Mouse (Mus musculus): ENCODE measurements around the gene Nlrp9c. TPM values are rescaled to one million over a fixed set of nuclear protein-coding genes. Genes with fewer than 3 reads are reported as not detected.

Gene Nlrp9c
- polyA plus RNA-seq (2012; fragmentation: generic; extraction: Trizol): not detected

DNA sequence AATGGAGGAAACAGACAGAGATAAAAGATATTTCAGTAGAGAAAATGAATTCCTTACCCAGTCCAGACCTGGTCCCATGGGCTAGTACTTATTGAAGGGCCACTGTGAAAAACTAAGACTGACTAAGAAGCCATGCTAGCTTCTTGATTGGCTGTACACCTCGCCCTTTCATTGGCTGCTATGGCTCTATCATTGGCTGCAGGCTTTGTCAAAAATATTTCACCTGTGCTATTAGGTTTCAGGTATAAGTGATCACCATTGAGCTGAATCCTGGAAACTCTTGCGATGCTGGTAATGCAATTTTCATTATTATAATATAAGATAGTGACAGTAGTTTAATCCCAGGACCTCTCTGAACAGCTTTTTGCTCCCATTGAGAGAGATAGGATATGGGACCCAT is at the start of gene Nlrp9c:
Gene Nlrp9c, minus strand, starts transcription at position 101 of the 400 bp plus-strand sequence.

DNA sequence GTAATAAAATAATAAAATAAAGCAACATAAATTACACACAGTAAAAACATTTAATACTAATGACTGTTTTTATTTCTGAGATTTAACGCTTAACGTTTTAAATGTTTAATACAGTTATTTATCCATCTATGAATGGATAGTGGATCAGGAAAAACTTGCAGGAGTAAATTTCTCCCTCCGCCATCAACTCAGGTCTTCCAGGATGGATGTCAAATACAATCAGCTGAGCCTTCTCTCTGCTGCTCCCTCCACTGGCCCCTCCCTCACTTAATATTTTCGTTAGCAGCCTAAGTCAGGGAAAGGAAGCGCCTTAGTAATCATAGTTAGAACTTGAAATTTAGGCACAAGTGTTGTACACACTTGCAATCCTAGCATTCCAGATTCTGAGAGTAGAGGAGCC is 31.3 kb upstream of the Nlrp9c start, which contains the start of gene Nlrp4a:
Gene Nlrp4a, plus strand, starts transcription at position 301 of the 400 bp plus-strand sequence.

DNA sequence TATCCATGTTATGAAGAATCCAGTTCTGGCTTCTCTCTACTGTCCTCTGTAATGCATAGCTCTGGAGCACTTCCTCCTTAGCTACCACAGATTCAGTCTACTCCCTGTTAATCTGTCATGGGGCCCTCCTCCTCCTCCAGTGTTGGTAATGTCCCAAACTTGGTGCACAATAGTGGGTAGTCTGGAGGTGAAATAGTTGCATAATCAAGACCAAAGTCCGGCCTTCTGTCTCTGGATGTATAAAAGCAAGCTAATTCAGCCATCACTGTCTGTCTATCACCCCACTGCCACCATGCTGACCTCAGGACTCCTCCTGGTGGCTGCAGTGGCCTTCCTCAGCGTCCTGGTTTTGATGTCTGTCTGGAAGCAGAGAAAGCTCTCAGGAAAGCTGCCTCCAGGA is 96.6 kb downstream of the Nlrp9c start, which contains the start of gene Cyp2a4:
Gene Cyp2a4, plus strand, starts transcription at position 244 of the 400 bp plus-strand sequence.

Other genes with a start within 250 kb of the Nlrp9c start
- not detected for gene Cyp2b9, start 230.3 kb downstream of the Nlrp9c start, polyA plus RNA-seq (2012; fragmentation: generic; extraction: Trizol)
- gene Vmn1r184, start 143.4 kb downstream of the Nlrp9c start, polyA plus RNA-seq (2012; fragmentation: generic; extraction: Trizol): not detected
- gene Cyp2a4, start 96.5 kb downstream of the Nlrp9c start, polyA plus RNA-seq (2012; fragmentation: generic; extraction: Trizol): not detected
- not detected for gene Nlrp4a, start 31.4 kb upstream of the Nlrp9c start, polyA plus RNA-seq (2012; fragmentation: generic; extraction: Trizol)
- not detected for gene Nlrp9a, start 131.3 kb upstream of the Nlrp9c start, polyA plus RNA-seq (2012; fragmentation: generic; extraction: Trizol)
- not detected for gene Vmn1r185, start 214.8 kb upstream of the Nlrp9c start, polyA plus RNA-seq (2012; fragmentation: generic; extraction: Trizol)

Measured in C3H10T1/2 (cell line).